Comparison of ENCODE assay signal across 8 mouse cellular contexts in genomic region chr8:119840905-119841411, GRCm38 (mm10). TPM values are rescaled to one million over a fixed set of nuclear protein-coding genes. Genes with fewer than 3 reads are reported as not detected.
DNase-seq lines count a peak whose midpoint lies in the region; ATAC-seq and TF ChIP-seq lines count a peak whose summit lies in the region.

No protein-coding gene starts in this region.

- no peaks in the 10 kb centered on the region for H3K36me3 ChIP-seq in lung, postnatal 0 days (ENCODE audit: insufficient read depth, low read length)
- H3K36me3 ChIP-seq in intestine, embryonic 16.5 days (ENCODE audit: control insufficient read depth, insufficient read depth, low read length), result no peaks in the 10 kb centered on the region
- H3K36me3 ChIP-seq in liver, embryonic 16.5 days (ENCODE audit: control insufficient read depth, insufficient read depth), result no peaks in the 10 kb centered on the region

- peak overlapping the region; percentile 91 for H3K4me2 ChIP-seq in lung, postnatal 0 days (replicated peaks; ENCODE audit: low read depth, low read length)
- H3K4me2 ChIP-seq in intestine, embryonic 16.5 days (ENCODE audit: low read depth, low read length), result peak overlapping the region; percentile 81
- H3K4me2 ChIP-seq in liver, embryonic 16.5 days (ENCODE audit: low read depth, low read length), result peak overlapping the region; percentile 96

- no peak for DNase-seq in lung, postnatal 0 days (ENCODE audit: low spot score)
- DNase-seq in lung, postnatal 25 days (ENCODE audit: low spot score), result no peak
- no peak for DNase-seq in layer of hippocampus, adult 8-10 months (ENCODE audit: low spot score in 2 of 2)
- DNase-seq in left cerebral cortex, adult 8-10 months (ENCODE audit: low spot score in 2 of 2), result no peak
- DNase-seq in right cerebral cortex, postnatal 4 days, result no peak

- H3K27me3 ChIP-seq in lung, postnatal 0 days (replicated peaks; ENCODE audit: insufficient read depth, low read length), result no peaks in the 10 kb centered on the region
- H3K27me3 ChIP-seq in intestine, embryonic 16.5 days (replicated peaks; ENCODE audit: control insufficient read depth, insufficient read depth, low read length), result no peaks in the 10 kb centered on the region
- H3K27me3 ChIP-seq in liver, embryonic 16.5 days (ENCODE audit: control insufficient read depth, insufficient read depth, low read depth, low read length), result peaks cover 16% of the 10 kb centered on the region

- no peak for TF ChIP-seq EP300 in lung, postnatal 0 days (IDR thresholded peaks at IDR 0.05)

- TF ChIP-seq CTCF in lung, postnatal 0 days (IDR thresholded peaks at IDR 0.05), result peak; percentile 2; the same call in 1 of the 2 replicates

- no peaks in the 10 kb centered on the region for H3K9me3 ChIP-seq in lung, postnatal 0 days (ENCODE audit: low read length)
- no peaks in the 10 kb centered on the region for H3K9me3 ChIP-seq in intestine, embryonic 16.5 days (ENCODE audit: control insufficient read depth, low read length)
- H3K9me3 ChIP-seq in liver, embryonic 16.5 days (replicated peaks; ENCODE audit: control insufficient read depth, low read length), result no peaks in the 10 kb centered on the region

- WGBS in lung, postnatal 0 days, result 23% methylated on average over 8 of the region's 8 CpGs
- 11% methylated on average over 8 of the region's 8 CpGs for WGBS in intestine, embryonic 16.5 days
- WGBS in liver, embryonic 16.5 days (ENCODE audit: insufficient replicate concordance), result 18% methylated on average over 8 of the region's 8 CpGs

- peak overlapping the region; percentile 59 for H3K4me3 ChIP-seq in lung, postnatal 0 days (ENCODE audit: low read depth, low read length)
- H3K4me3 ChIP-seq in intestine, embryonic 16.5 days (ENCODE audit: low read length), result peak overlapping the region; percentile 75
- peak overlapping the region; percentile 71 for H3K4me3 ChIP-seq in liver, embryonic 16.5 days (ENCODE audit: low read depth, low read length)

- no peak overlapping the region for H3K9ac ChIP-seq in lung, postnatal 0 days (replicated peaks; ENCODE audit: low read depth)
- peak overlapping the region; percentile 64 for H3K9ac ChIP-seq in intestine, embryonic 16.5 days (ENCODE audit: low read depth, low read length)
- peak overlapping the region; percentile 16; the same call in 1 of the 2 replicates for H3K9ac ChIP-seq in liver, embryonic 16.5 days (ENCODE audit: low read depth, low read length)

- no peak for ATAC-seq in lung, postnatal 0 days
- ATAC-seq in common myeloid progenitor, adult 5-6 weeks (replicated peaks; ENCODE audit: low read depth, poor library complexity, severe bottlenecking), result 0 out of 2 replicates have a peak, but pooled peaks have one; percentile 1
- peak; percentile 79 for ATAC-seq in intestine, embryonic 16.5 days
- ATAC-seq in liver, embryonic 16.5 days (ENCODE audit: low read depth), result peak; percentile 25

- peaks cover 14% of the 10 kb centered on the region; the same call in 1 of the 2 replicates for H3K4me1 ChIP-seq in lung, postnatal 0 days (ENCODE audit: insufficient read depth, low read depth, low read length)
- H3K4me1 ChIP-seq in intestine, embryonic 16.5 days (ENCODE audit: control insufficient read depth, insufficient read depth, low read length), result peaks cover 23% of the 10 kb centered on the region
- H3K4me1 ChIP-seq in liver, embryonic 16.5 days (ENCODE audit: control insufficient read depth, low read depth, low read length), result peaks cover 18% of the 10 kb centered on the region

- peak overlapping the region; percentile 47; the same call in 1 of the 2 replicates for H3K27ac ChIP-seq in lung, postnatal 0 days (ENCODE audit: low read length)
- H3K27ac ChIP-seq in intestine, embryonic 16.5 days (ENCODE audit: low read length), result peak overlapping the region; percentile 95
- H3K27ac ChIP-seq in liver, embryonic 16.5 days (ENCODE audit: low read length), result peak overlapping the region; percentile 51

RNA-seq across cellular contexts. Expression of gene Cotl1, which starts 0.6 kb away (rescaled TPM):
- polyA plus RNA-seq in lung, postnatal 0 days (2015; fragmentation: Nextera tagmentation; extraction: Ambion mirVana), result 54.3 and 54.6 TPM in 2 replicates
- total RNA-seq in common myeloid progenitor, adult 5-6 weeks (2017), result 79.3 and 132 TPM in 2 replicates
- 248 and 262 TPM in 2 replicates for polyA plus RNA-seq in intestine, embryonic 16.5 days (2015; fragmentation: Nextera tagmentation; extraction: Ambion mirVana)
- polyA plus RNA-seq in liver, embryonic 16.5 days (2015; fragmentation: Nextera tagmentation; extraction: Ambion mirVana), result 29.9 and 38.1 TPM in 2 replicates
- 100 to 1,000 TPM; 119 to 176 (median 137) TPM for total RNA-seq in layer of hippocampus, adult 8-10 months (2022)
- total RNA-seq in left cerebral cortex, adult 8-10 months (2022), result 100 to 1,000 TPM in 1 of 4 experiments, 10 to 100 TPM in 3; 52.1 to 105 (median 68.9) TPM

RNA-seq across cellular contexts. Expression of gene Klhl36, which starts 21.1 kb away (rescaled TPM):
- polyA plus RNA-seq in lung, postnatal 0 days (2015; fragmentation: Nextera tagmentation; extraction: Ambion mirVana), result 11.4 and 11.6 TPM in 2 replicates
- total RNA-seq in common myeloid progenitor, adult 5-6 weeks (2017), result 5.7 and 7.4 TPM in 2 replicates
- 11.5 and 12.2 TPM in 2 replicates for polyA plus RNA-seq in intestine, embryonic 16.5 days (2015; fragmentation: Nextera tagmentation; extraction: Ambion mirVana)
- polyA plus RNA-seq in liver, embryonic 16.5 days (2015; fragmentation: Nextera tagmentation; extraction: Ambion mirVana), result 4.3 and 4.4 TPM in 2 replicates
- total RNA-seq in layer of hippocampus, adult 8-10 months (2022), result 1 to 10 TPM; 7.0 to 9.4 (median 7.3) TPM
- total RNA-seq in left cerebral cortex, adult 8-10 months (2022), result 1 to 10 TPM; 7.4 to 8.6 (median 8.4) TPM
